Mouse (Mus musculus) spleen, adult 12 weeks (tissue): ENCODE data around the gene Pkig.
A peak's percentile ranks its signal among the peaks of the same experiment; 100 is the strongest.
"Not testable (repeated sequence)": the region's sequence is repeated elsewhere in the genome, so short reads cannot be mapped to it uniquely, and the experiment has no call there.

ENCODE experiments used
- DNase-seq: peaks from one replicate; pipeline ENCODE4 v3.0.0; 2022; ENCODE audit warnings: low spot score

Pkig gene

DNA sequence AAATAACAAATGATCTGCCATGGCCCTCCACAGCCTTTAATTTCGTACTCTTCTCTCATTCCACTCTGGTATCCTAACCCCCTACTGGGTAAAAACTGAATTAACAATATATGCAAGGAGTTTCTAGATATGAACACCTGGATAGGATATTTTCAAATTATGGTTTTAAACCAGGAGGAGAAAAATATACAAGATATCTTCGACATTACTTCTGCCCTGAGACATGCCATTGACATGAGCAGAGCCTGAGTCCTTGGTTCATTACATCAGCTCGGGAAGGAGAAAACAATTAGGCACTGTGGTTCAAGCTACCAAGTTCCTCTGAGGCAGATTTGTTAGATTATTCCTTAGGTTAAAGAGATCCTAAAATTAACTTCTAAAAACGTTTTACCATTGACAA, 14.1 kb upstream of the Pkig start:
- no peak for DNase-seq

DNA sequence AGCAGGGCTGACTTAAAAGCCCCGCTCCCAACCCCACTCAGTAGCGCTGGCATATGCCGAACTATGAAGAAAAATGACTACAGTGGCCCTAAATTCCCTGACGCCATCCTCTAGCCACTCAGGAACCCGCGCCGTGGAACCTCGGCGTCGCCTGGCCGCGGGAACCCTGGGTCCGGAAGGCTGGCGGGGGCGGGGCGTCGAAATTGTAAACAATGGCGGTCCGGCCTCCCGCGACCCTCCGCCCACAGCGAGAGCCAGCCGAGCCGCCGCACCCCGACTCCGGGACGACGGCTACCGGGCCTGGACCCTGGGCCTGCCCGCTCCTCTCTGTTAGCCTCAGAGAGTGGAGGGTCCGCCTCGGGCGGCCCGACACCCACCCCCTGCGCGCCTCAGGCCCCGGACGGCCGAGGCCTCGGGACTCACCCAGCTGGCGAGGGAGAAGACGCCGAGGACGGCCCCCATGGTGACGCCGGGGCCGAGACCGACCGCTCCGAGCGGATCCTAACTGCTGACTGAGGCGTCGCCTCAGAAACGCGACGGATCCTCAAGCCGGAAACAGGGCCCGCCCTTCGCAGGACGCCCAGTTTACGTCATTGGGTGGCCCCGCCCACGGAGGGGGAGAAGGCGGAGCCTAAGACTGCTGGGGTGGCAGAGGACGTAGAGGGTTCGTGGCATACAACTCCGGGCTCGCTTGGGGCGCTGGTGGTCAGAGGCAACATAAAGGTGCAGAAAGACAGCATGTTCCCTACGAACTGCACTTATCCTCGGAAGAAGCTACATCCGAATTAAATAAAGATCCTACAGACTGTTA, 13.4 kb upstream of the Pkig start, which contains the start of gene Serinc3:
Serinc3 (minus strand) TSS at position 557 of the 811 bp plus-strand sequence.
- DNase-seq, result peak; percentile 71

DNA sequence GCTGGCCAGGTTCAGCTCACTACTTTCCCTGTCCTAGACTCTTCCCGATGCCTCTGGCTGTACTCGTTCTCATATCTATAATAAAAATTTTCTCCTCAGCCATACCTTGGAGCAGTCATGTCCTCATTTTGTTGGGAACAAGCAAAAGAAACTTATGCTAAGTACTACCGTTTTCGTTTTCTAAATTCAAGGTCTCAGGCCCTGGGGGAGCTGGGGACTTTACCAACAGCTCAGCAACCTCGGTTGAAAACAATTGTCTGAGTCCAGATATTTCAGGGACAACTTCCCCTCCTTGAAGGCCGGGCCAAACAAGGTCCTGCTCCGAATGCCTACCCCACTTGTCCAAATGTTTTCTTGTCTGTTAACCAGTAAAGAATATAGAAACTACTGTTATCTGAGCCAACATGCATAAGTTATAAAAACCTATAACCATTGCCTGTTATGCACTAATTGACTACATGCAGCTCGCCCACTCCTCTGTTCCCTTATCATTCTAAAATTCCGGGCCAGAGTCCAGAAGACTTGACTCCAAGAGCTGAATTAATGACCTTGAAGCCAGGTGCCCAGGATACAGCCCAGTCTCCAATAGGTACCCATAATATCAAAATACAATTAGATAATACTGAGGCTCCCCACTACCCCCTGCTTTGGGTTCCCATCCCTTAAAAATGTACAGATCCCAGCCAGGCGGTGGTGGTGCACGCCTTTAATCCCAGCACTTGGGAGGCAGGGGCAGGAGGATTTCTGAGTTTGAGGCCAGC, 12.3 kb upstream of the Pkig start:
- no peak for DNase-seq

DNA sequence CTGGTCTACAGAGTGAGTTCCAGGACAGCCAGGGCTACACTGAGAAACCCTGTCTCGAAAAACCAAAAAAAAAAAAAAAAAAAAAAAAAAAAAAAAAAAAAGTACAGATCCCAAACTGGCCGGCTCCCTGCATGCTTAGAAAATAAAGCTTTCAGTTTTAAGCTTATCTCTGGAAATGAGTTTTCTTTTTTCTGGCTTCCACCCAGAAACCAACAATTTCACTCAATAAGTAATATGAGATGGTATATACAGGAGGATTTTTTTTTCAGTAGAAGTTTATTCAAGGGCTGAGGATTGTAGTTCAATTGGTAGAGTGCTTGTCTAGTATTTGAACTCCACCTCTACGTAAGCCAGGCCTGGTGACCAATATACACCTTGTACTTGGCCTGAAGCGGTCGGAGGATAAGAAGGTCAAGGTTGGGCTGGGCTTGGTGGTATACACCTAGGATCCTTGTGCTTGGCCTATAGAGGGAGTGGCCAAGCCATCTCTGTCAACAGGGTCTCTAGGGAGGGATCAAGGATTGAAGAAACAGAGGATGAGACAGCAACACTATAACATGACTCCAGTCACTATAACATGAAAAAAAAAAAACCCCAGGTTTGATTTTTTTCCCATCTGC, 11.6 kb upstream of the Pkig start:
- DNase-seq, result no peak

DNA sequence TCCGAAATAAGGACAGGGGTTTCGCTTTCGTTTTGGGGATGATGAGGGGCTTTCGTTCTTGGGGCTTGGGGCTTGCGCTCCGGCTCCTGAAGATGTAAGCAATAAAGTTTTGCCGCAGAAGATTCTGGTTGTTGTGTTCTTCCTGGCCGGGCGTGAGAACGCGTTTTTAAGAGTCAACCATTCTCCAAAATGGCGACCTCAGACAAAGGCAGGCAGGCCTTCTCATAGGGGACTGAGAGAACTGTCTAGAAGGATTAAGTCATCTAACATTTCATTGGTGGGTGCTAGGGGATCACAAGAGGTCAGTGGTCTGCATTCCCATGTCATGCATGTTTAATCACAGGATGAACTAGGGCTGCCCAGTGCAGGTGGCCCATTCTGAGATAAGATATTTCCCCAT, 2.5 kb upstream of the Pkig start:
- DNase-seq, result not testable (repeated sequence)

DNA sequence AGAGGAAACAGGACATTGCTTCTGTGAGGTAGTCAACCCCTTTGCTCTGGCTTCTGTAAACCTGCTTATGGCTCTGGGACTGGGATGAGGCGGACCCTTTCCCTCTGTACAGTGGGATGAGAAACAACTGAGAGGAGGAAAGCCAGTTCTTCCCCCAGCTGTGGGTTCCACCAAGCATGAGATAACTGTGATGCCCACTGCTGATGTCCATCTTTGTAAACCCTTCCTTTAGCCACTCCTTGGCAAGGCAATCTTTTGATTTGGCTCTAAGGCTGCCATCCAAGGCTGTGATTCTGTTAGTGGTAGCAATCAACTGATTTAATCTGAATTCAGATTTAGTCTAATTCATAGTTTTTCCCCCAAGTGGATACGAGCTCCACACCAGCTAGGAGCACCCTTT, 700 bp upstream of the Pkig start:
- DNase-seq, result no peak

DNA sequence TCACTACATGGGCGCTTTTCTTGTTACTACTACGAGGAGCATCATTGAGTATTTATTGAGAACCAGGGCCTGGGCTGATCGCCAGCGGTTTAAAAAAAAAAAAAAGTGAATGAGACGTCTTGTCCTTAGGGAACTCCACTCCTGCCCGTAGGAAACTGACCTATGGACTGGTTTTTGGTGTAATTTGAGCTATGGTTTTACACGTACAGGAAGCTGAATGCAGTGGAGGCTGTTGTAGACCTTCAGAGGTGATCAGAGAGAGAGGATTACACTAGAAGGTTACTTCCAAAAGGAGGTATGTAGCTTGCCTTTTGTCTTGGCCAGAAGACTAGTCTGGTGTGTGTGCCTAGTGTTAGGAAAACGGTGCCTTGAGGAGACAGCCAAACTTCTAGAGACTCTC, 755 bp downstream of the Pkig start:
- DNase-seq, result no peak

DNA sequence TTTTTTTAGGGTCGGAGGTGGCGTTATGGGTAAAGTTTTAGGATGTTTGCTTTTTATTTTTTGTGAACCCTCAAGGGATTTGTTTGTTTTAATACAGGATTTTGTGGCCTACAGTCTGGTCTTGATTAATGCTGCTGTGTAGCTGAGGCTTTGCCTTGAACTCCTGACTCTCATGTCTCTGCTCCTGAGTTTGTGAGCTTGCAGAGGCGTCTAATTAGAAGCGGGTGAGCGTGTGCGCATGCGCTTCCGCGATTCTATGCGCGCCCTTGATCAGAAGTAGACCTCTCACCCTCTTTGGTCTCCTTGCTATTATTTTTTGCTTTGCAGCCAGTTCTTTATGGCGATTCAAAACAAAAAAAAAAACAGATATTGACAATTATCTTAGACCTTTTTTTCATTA, 1.2 kb downstream of the Pkig start:
- DNase-seq, result no peak

DNA sequence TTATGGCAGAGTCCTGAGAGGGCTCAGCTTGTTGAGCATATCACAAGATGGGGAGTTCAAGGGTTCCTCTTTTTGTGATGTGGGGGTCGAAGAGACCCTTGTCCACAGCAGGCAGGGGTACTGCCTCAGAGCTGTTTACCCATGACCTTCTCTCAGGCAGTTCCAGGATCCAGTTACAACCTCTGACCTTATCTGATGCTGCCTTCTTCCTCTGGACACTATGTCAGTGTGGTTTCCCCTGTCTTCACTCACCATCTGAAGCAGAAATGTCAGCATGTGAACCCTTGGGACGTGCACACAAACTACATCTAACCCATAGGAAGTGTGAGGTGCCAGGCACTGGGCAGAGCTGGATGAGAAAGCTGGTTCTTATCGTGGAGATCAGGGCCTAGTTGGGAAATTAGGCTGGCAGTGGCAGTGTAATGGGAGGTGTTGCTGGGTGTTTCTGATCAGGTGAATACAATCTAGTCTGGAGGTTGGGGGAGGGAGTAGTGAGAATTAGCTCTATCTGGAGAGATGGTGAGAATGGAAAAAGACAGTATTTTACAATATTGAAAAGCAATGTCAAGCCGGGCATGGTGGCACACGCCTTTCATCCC, 2.0 kb downstream of the Pkig start:
- DNase-seq, result no peak

DNA sequence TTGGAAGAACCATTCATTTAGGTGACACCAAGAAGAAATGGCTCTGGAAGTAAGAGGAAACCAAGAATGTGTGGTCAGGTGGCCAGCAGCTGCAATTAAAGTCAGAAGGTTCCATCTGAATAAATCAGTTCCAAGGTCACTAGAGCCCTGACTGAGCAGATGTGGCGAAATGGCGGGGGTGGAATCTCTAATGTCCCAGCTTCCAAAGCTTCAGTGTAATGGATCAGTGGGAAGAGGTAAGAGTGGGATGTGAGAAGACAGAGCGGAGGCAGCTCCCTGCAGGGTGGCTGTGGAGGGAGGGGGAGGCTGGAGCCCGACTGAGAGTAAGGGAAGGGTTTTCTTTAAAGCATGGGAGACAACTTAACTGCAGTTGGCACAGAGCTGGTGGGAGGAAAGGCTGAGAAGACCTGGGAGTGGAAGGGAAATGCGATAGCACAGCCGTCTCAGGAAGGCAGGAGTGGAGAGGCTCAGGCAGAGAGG, 3.2 kb downstream of the Pkig start:
- no peak for DNase-seq

DNA sequence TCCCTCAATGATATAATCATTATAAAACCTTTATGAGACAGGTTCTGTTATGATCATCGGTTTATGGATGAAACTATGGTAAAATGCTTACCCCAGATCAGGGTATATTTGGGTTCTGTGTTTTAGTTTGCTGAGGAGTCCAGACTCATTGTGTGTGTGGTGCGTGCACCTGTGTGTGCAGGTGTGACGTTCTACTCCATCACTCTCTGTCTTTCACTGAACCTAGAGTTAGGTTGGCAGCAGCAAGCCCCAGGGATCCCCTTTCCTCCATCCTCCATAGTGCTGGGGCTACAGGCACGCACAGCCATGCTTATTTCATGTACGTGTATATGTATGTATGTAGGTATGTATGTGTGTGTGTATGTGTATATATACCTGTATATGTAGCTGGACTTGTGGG, 3.9 kb downstream of the Pkig start:
- DNase-seq, result no peak

DNA sequence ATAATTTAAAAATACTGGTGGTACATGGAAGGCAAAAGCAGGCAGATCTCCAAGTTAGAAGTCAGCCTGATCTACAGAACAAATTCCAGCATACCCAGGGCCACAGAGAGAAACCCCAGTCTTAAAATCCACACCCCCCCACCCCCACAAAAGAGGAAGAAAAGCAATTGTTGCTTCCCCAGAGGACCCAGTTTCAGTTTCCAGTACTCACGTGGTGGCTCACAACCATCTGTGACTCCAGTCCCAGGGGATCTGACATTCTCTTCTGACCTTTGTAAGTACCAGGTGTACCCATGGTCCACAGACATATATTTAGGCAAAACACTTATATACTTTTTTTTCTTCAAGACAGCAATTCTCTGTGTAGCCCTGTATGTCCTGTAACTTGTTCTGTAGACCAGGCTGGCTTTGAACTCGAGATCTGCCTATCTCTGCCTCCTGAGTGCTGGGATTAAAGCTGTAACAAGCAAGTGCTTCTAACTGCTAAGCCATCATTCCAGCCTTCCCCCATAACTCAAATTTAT, 4.6 kb downstream of the Pkig start:
- peak; percentile 23 for DNase-seq

DNA sequence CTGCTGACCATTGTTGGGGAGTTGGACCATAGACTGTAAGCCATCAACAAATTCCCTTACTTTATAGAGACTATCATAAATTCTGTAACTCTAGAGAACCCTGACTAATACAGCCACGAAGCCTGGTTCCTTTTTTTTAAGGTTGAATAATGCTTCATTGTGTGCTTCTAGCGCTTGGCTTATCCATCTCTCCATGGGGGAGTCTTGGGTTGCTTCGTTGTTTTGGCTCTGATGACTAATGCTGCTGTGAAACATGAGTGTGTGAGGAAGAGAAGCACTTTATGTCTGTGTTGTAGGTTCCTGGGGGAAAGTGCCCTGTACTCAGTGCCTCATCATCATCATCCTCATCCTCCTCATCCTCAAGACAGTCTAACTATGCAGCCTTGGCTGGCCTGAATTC, 5.7 kb downstream of the Pkig start:
- DNase-seq, result no peak

DNA sequence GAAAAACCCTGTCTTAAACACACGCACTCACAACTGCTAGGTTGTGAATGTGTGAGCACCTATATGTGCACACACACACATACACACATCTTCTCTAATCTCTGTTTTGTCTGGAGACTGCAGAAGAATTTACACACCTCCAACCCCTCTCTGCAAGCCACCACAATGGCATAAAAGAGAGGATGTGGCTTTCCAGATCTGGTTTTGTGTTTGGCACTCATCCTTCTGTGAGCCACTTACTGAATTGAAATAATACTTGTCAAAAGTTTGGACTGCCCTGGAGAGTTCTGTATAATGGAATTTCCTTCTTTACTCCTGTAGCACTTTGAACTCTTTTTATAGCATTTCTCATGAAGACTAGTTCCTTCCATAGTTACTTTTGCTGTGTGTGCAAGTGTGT, 8.9 kb downstream of the Pkig start:
- DNase-seq, result no peak

DNA sequence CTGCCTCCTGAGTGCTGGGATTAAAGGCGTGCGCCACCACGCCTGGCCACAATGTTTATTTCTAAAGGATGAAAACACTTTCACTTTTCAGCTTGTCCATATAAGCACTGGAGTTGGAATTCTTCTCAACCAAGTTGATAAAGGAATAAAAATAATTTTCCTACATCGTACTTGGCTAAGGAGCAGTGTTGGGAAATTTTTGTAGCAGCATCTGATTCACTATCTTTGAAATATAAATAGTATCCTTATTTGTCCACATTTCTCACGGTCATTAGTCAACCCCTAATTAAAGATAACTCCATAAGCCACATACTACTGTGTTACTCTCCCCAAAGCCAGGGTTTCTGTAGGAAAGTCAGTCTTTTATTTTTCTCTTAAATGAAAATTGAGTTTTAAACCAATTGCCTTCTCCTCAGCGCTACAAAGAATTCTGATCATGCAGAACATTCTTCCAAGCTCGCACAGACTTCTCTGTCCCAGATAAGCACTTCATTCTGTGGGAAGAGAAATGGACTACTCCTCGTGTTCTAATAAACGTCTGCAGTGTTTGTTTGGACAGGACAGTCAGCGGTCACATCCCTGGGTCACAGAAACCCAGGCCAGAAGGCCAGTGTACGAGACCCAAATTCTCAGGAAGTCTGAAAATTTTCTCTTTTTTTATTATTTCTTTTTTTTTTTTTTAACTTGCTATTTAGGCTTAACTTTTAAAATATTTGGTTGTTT, 12.8 kb downstream of the Pkig start:
- DNase-seq, result no peak

DNA sequence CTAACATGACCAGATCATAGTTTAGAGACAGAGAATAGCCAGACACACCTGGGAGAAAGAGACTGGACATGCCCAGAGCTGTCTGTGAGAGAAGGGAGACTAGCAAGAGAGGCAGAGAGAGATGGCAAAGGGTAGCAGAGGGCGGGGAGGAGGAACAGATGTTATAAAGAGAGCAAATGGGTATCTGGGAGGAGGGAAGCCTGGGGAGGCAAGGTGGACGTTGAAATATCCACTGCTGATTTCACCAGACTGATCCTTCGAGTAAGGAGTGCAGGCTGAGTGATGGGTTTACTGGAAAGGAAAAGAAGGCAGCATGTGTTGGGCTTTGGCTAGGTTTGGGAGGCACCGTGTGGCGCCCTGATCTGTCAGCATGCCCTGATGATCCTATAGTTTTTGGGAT, 16.2 kb downstream of the Pkig start:
- DNase-seq, result no peak

DNA sequence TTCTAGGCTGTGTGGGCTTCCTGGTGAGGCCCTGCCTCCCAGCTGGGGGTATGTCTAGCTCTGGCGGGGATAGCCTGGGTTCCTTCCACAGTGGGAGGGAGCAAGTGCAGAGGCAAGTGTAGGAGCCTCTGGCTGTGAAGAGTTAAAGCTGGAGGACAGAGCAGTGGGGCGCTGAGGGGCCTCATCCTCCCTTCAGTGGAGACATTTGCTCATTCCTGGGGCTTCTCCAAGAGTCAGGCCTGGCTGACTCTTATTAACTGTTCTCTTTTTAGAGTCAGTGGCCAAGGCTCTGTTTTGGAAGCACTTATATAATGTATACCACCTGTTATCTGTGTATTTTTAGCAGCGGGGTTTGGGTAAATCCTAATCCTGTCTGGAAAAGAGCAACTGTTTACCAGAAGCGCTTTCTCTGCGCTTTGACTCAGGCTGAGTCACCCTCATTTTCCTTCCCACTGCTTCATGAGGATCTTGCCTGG, 17.0 kb downstream of the Pkig start:
- no peak for DNase-seq

DNA sequence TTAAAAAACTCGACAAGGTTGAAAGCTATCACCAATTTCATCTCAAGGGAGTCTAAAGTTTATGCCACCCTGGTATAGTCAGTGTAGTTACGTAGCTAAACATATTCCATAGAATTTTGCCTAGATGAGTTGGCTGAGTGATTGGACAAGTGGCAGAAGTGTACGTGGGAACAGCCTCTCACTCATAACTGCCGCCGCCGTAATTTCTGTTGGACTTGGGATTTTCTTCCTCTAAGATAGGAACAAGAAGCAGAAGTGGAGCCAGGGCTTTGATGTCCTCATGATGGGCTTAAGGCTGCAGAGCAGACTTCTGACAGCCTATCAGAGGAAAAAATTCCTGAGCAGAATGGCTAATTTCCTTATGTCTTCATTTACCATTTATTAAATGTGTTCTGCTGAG, 17.5 kb downstream of the Pkig start:
- DNase-seq, result no peak

DNA sequence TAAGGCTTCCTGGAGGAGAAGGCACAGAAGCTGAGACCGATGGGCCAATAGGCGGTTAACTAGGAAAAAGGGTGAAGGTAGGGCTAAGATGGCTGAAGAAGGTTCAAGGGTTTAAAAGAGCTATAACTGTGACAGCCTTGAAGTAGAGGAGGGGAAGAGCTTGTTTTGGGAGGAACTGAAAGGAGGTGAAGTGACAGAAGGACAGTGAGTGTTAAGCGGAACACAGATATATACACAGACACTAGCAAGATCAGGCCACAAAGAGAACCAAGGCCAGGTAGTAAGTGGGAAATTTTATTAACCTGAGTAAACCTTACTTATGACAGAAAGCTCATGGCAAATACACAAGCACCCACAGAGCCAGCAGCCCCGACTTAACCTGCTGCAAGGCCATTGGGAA, 18.1 kb downstream of the Pkig start:
- DNase-seq, result no peak

DNA sequence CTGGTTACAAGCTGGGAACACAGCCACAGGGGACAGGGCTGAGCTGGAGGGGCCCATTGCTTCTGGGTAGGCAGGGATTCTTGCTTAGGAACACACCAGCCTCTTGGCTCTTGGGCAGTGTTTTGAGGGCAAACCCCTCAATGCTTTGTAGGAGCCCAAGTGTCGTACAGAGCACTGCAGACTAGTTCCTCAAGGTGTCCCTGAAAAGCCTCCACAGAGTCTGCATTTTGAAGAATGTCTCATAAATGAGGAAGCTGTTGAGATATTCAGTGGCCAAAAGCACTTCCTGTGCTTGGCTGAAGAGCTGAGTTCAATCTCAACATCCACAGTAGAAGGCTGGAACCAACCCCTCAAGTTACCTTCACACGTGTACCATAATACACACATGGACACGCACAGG, 18.6 kb downstream of the Pkig start:
- no peak for DNase-seq

DNA sequence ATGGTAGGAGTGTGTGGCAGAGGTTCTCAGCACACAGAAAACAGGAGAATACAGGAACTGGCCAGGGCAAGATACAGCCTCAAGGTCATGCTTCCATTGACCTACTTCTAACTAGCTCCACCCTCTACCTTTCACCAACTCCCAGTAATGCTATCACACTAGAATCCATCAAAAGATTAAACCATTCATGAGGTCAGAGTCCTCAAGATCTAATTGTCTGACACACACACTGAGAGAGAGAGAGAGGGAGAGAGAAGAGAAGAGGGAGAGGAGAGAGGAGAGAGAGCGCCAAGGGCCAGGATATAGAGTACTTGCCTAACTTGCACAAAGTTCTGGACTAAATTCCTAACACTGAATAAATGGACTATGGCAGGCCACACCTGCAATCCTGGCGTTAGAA, 24.2 kb downstream of the Pkig start:
- no peak for DNase-seq

DNA sequence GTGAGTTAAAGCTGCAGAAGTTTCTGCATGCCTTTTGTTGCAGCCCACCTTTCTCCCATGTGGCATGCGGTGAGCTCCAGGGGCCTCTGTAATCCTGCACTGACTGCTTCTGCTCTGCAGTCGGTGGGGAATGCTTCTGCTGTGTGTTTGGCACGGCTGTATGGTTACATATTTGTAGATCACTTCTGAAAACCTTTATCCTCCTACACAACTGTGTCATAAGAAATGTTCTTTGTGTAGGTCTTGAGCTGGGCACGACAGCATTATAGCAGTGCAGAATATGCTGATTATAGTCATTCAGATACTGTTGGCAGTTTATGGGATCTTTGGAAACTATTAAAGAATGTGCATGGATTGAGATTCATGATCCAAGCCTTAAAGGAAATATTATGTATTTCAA, 27.1 kb downstream of the Pkig start:
- DNase-seq, result no peak
